Mouse (Mus musculus) lung, adult 2 months (tissue): ENCODE data around the gene Acvr1b.

Source experiments
- CTCF ChIP-seq: fragments of 200-500 bp; IDR thresholded peaks from 2 replicates; pipeline ENCODE4 v1.5.1; 2011; ENCODE audit warnings: mild to moderate bottlenecking, low read length, control low read depth; ENCODE audit not compliant: insufficient read depth
- POLR2A ChIP-seq: fragments of 200-500 bp; IDR thresholded peaks from 2 replicates; pipeline ENCODE4 v1.6.1; 2011; ENCODE audit warnings: low read depth, mild to moderate bottlenecking, control low read depth, low read length, borderline replicate concordance; ENCODE audit errors: extremely low read depth

- no peak for TF ChIP-seq POLR2A
- no peak for TF ChIP-seq CTCF
These were observed 10.4 kb downstream of the Acvr1b start for GRCm38 (mm10) chr15:101184300-101184699.
